In the genomic region with DNA sequence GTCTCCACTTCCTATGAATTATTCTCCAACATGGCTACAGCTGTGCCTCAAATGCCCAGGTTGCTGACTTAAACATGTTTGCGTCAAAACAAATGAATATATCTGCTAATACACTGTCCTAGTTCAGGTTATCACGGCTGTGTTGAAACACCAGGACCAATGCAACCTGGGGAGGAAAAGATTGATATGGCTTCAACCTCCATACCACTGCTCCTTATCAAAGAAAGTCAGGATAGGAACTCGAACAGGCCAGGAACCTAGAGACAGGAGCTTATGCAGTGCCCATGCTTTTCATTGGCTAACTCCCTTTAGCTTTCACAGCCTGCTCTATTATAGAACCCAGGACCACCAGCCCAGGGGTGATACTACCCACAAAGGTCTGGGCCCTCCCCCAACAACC, we compare ENCODE assay signal across 32 mouse cellular contexts.
"Had no signal": no experiment of that assay in that cellular context is flagged by ENCODE, and none has a peak within 500 bp of the region (broad histone marks: within the 10 kb centered on the region; RNA-seq: fewer than 3 reads in every experiment).

No protein-coding gene starts in this region.

- H3K27me3 ChIP-seq: limb, embryonic 12.5 days; limb, embryonic 13.5 days; limb, embryonic 15.5 days; liver, embryonic 12.5 days; liver, embryonic 13.5 days; liver, embryonic 15.5 days; lung, embryonic 15.5 days; midbrain, embryonic 12.5 days; midbrain, embryonic 13.5 days; midbrain, embryonic 15.5 days; neural tube, embryonic 12.5 days had no signal

- H3K4me1 ChIP-seq: limb, embryonic 15.5 days; liver, embryonic 12.5 days; liver, embryonic 13.5 days; liver, embryonic 15.5 days; lung, embryonic 15.5 days; megakaryocyte, embryonic 14.5 days had no signal

- H3K9me3 ChIP-seq: limb, embryonic 10.5 days; limb, embryonic 12.5 days; limb, embryonic 13.5 days; limb, embryonic 15.5 days; liver, embryonic 12.5 days; liver, embryonic 13.5 days; liver, embryonic 15.5 days; lung, embryonic 15.5 days; midbrain, embryonic 10.5 days; midbrain, embryonic 12.5 days; midbrain, embryonic 13.5 days; midbrain, embryonic 15.5 days; neural tube, embryonic 12.5 days had no signal

- H3K36me3 ChIP-seq: limb, embryonic 10.5 days; limb, embryonic 12.5 days; limb, embryonic 13.5 days; limb, embryonic 15.5 days; liver, embryonic 12.5 days; liver, embryonic 13.5 days; liver, embryonic 15.5 days; lung, embryonic 15.5 days; midbrain, embryonic 10.5 days; midbrain, embryonic 12.5 days; midbrain, embryonic 13.5 days; midbrain, embryonic 15.5 days; neural tube, embryonic 12.5 days had no signal

- H3K4me3 ChIP-seq: limb, embryonic 10.5 days; limb, embryonic 12.5 days; limb, embryonic 13.5 days; limb, embryonic 15.5 days; liver, embryonic 12.5 days; liver, embryonic 13.5 days; liver, embryonic 15.5 days; lung, embryonic 15.5 days; megakaryocyte, embryonic 14.5 days; midbrain, embryonic 10.5 days; midbrain, embryonic 12.5 days; midbrain, embryonic 13.5 days; midbrain, embryonic 15.5 days; myocyte; neural tube, embryonic 12.5 days had no signal

- H3K4me2 ChIP-seq: limb, embryonic 12.5 days; limb, embryonic 13.5 days; limb, embryonic 15.5 days; liver, embryonic 11.5 days; liver, embryonic 12.5 days; liver, embryonic 13.5 days; liver, embryonic 15.5 days; lung, embryonic 14.5 days; lung, embryonic 15.5 days; midbrain, embryonic 11.5 days; midbrain, embryonic 12.5 days; midbrain, embryonic 13.5 days; midbrain, embryonic 15.5 days; neural tube, embryonic 12.5 days had no signal

- H3K9ac ChIP-seq: limb, embryonic 12.5 days; limb, embryonic 13.5 days; limb, embryonic 15.5 days; liver, embryonic 12.5 days; liver, embryonic 13.5 days; liver, embryonic 14.5 days; liver, embryonic 15.5 days; liver, postnatal 0 days; lung, embryonic 14.5 days; lung, embryonic 15.5 days; midbrain, embryonic 12.5 days; midbrain, embryonic 13.5 days; midbrain, embryonic 15.5 days; neural tube, embryonic 12.5 days had no signal

- ATAC-seq: liver, embryonic 12.5 days; liver, postnatal 0 days; lung, postnatal 0 days; midbrain, embryonic 13.5 days; midbrain, embryonic 15.5 days; midbrain, embryonic 16.5 days had no signal

- DNase-seq: left cerebral cortex, postnatal 4 days; liver; liver, embryonic 13.5 days; liver, postnatal 0 days; lung, adult 18-20 months; lung, adult 2 months; lung, embryonic 14.5 days; lung, postnatal 10 days; lung, postnatal 14 days; lung, postnatal 36 days; lung, postnatal 4 days; midbrain, embryonic 14.5 days had no signal

- H3K27ac ChIP-seq: limb, embryonic 10.5 days; limb, embryonic 12.5 days; limb, embryonic 13.5 days; limb, embryonic 15.5 days; liver, embryonic 12.5 days; liver, embryonic 13.5 days; liver, embryonic 14.5 days; liver, embryonic 15.5 days; lung, embryonic 15.5 days; macrophage; midbrain, embryonic 10.5 days; midbrain, embryonic 12.5 days; midbrain, embryonic 13.5 days; midbrain, embryonic 15.5 days; neural tube, embryonic 12.5 days had no signal
